Mouse (Mus musculus): ENCODE measurements at regions not wholly inside any gene's neighbourhood (a gene's known extent, or its start where the extent isn't known, plus 50 kb on each side); places are given as distances from the start of the nearest gene placed in this dataset.

DNA sequence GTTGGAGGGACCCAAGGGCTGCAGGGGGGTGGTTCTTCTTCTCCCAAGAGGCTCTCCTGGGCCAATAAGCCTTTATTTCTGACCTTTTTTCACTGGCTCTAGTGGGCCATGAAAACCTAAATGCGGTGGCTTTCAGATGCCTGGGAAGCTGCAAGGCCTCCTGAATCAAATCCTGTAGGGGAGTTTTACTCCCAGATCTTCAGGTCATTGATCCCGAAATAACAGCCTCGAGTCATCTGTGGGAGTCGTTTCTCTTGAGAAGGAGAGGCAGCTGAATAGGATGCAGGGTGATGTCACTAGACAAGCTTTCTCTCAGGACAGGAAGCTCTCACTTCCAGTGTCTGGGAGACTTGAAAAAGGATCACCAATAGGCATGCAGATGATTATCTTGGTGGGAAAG, 70.4 kb downstream of the Enc1 start:
- ATAC-seq (ENCODE audit: low FRiP score, low read depth), result peak; percentile 38; the same call in 1 of the 2 replicates
- H3K27ac ChIP-seq, result no peak overlapping the region
- no peak overlapping the region for H3K9ac ChIP-seq
- H3K4me2 ChIP-seq (replicated peaks), result no peak overlapping the region
- no peaks in the 10 kb centered on the region for H3K36me3 ChIP-seq
- no peak overlapping the region for H3K4me3 ChIP-seq
- H3K9me3 ChIP-seq, result no peaks in the 10 kb centered on the region
- peaks cover 23% of the 10 kb centered on the region for H3K4me1 ChIP-seq
- 4% methylated on average over 4 of the region's 4 CpGs for WGBS
- H3K27me3 ChIP-seq (replicated peaks), result no peaks in the 10 kb centered on the region

DNA sequence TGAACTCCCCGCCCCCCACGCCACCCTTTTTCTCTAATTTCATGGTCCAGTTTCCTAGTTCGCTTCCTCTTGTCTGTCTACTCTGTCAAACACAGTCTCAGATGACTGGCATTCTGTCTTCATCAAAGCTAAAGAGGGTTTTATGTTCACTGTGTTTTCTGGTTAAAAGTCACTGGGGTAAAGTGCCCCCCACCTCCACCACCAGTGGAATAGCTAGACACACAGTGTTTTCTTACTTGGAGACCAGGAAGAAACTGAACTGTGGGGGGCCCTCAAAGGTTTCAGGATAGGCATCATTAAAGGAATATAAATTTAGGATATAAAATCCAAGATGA, 69.9 kb downstream of the Enc1 start:
- no peak overlapping the region for H3K27ac ChIP-seq
- no peak for ATAC-seq (ENCODE audit: low FRiP score, low read depth)
- no peaks in the 10 kb centered on the region for H3K36me3 ChIP-seq
- WGBS, result 13% methylated on average over 3 of the region's 3 CpGs
- H3K4me1 ChIP-seq, result peaks cover 20% of the 10 kb centered on the region
- H3K27me3 ChIP-seq (replicated peaks), result no peaks in the 10 kb centered on the region
- no peak overlapping the region for H3K4me3 ChIP-seq
- H3K4me2 ChIP-seq (replicated peaks), result no peak overlapping the region
- H3K9me3 ChIP-seq, result no peaks in the 10 kb centered on the region
- no peak overlapping the region for H3K9ac ChIP-seq

DNA sequence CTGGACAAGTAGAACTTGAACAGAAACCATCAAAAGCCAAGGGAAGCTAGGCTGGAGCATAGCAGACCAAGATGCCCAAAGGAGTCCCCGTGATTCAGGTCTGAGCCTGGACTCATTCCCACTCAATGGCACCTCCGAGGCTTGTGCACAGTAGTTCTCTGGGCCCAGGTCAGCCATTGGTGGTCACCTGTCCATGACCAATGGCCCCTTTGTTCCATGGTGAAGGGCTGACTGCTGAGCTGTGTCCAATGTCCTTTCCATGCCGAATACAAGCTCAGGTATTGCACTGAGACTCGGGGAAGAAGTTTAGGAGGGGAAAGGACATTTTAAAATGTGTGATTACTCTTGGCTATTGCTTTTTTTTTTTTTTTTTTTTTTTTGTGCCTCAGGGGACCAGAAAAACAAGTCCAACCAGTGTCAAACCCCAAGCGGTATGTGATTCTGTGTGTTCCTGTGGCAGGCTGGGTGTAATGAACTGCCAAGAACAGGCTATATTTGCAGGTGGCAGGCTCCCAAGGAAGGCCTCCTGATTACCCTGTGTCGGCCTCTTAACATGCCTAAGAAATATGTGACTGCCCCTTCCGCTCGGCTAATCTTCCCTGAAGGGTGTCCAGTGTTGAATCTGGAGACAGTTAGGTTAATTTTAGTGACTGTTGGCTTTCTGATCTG, 69.4 kb downstream of the Enc1 start:
- no peak overlapping the region for H3K9ac ChIP-seq
- no peak overlapping the region for H3K4me3 ChIP-seq
- peaks cover 20% of the 10 kb centered on the region for H3K4me1 ChIP-seq
- H3K27me3 ChIP-seq (replicated peaks), result no peaks in the 10 kb centered on the region
- ATAC-seq (ENCODE audit: low FRiP score, low read depth), result no peak
- H3K27ac ChIP-seq, result no peak overlapping the region
- WGBS, result 25% methylated on average over 8 of the region's 8 CpGs
- no peak overlapping the region for H3K4me2 ChIP-seq (replicated peaks)
- no peaks in the 10 kb centered on the region for H3K9me3 ChIP-seq
- H3K36me3 ChIP-seq, result no peaks in the 10 kb centered on the region

DNA sequence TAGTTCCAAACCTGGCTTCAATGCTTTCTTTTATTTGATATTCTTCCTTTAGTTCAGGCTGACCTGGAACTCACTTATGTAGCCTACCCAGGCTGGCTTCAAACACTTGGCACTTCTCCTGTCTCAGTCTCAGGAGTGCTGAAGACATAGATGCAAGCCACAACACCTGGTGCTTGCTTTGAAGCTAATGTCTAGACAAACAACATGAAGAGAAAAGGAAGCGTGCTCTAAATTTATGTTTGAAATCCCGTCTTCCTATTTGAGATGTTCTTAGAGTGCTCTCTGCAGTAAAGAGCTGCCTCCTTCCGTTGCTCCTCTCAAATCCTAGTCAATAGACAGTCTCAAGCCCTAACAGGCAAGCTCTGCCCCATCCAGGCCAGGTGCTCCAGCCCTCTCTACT, 68.5 kb downstream of the Enc1 start:
- Histone ChIP-seq H3K27ac (no peak overlapping the region), H3K9ac (no peak overlapping the region), H3K4me2 (replicated peaks) (no peak overlapping the region), H3K27me3 (replicated peaks) (no peaks in the 10 kb centered on the region), H3K4me1 (peaks cover 20% of the 10 kb centered on the region), H3K36me3 (no peaks in the 10 kb centered on the region), H3K9me3 (no peaks in the 10 kb centered on the region), H3K4me3 (no peak overlapping the region)
- WGBS, result 75% methylated on average over 3 of the region's 3 CpGs
- no peak for ATAC-seq (ENCODE audit: low FRiP score, low read depth)

DNA sequence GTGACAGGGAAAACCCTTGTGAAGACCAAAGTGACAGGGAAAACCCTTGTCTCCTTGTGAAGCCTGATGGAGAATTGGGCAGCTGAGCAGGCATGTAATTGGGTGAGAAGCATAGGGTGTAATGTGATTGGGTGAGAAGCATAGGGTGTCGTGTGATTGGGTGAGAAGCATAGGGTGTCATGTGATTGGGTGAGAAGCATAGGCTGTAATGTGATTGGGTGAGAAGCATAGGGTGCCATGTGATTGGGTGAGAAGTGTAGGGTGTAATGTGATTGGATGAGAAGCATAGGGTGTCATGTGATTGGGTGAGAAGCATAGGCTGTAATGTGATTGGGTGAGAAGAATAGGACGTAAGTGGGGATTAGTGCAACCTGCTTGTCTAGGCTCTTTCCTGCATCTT, 67.5 kb downstream of the Enc1 start:
- Histone ChIP-seq H3K27ac (no peak overlapping the region), H3K4me1 (peaks cover 20% of the 10 kb centered on the region), H3K27me3 (replicated peaks) (no peaks in the 10 kb centered on the region), H3K4me2 (replicated peaks) (no peak overlapping the region), H3K36me3 (no peaks in the 10 kb centered on the region), H3K9ac (no peak overlapping the region), H3K9me3 (no peaks in the 10 kb centered on the region), H3K4me3 (no peak overlapping the region)
- WGBS, result 91% methylated on average over 2 of the region's 2 CpGs
- ATAC-seq (ENCODE audit: low FRiP score, low read depth), result no peak
